Mouse (Mus musculus): ENCODE results near the gene Dnali1.

DNA sequence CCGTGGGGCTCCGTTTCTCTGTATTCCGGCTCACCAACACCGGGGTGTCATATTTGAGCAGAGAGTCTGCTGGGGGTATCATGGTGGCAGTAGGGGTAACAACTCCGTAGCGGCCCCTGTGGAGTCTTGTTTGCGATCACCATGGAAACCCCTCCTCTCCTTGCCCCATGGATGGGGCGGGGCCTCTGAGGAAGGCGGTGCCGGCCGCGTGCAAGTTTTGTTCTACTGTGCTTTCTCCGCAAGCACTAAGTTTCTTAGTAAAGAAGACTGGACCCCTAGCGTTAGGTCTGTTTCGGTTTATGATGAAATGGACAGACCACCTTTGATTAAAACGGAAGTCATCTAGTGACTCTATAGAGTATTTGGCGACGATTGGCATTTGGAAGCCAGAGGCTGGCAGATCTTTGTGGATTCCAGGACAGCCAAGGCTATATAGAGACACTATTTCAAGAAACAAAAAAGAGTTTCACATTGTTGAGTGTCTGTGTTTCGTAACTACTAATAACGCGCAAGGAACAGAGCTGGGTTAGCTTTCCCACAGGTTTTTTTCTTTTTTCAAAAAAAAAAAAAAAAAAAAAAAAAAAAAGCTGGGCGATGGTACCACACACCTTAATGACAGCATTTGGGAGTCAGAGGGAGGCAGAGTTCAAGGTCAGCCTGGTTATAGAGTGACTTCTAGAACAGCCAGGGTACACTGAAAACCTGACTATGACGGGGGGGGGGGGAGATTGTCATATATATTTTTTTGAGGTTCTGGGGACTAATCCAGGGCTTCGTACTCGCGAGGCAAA lies at the start of gene Dnali1:
- TF ChIP-seq MAX (IDR thresholded peaks at IDR 0.05; ENCODE audit: low read depth) (no peak), POLR2A (IDR thresholded peaks at IDR 0.05; ENCODE audit: insufficient read length, low read depth) (no peak)
